25 mouse cellular contexts compared by ENCODE assay signal in the genomic region with DNA sequence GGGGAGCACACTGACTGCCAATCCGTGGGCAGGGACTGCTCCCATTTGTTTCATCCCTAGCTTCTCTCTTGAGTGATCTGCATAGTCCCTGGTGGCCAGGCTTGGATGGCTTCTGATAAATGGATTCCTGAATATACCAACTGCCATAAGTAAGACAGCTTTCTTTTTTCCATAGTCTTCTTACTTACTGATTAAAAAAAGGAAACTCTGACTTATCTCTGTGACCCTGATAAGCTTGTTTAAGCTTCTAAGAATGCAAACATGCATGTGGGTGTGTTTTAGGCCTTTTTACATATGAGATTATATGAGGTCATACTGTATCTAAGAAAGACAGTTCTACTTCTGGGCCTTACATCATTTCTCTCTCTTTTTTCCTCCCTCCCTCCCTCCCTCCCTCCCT. TPM values are rescaled to one million over a fixed set of nuclear protein-coding genes. Genes with fewer than 3 reads are reported as not detected.
DNase-seq lines count a peak whose midpoint lies in the region; ATAC-seq and TF ChIP-seq lines count a peak whose summit lies in the region.
"Had no signal": no experiment of that assay in that cellular context is flagged by ENCODE, and none has a peak within 500 bp of the region (broad histone marks: within the 10 kb centered on the region; RNA-seq: fewer than 3 reads in every experiment).

No protein-coding gene starts in this region.

- no peak for ATAC-seq in liver, embryonic 15.5 days (ENCODE audit: insufficient read depth)
- ATAC-seq in liver, embryonic 11.5 days (replicated peaks; ENCODE audit: low FRiP score): no peak
- ATAC-seq in stomach, postnatal 0 days (ENCODE audit: low FRiP score, low TSS enrichment): 0 out of 2 replicates have a peak, but pooled peaks have one; percentile 29
- ATAC-seq: hindbrain, postnatal 0 days; Patski had no signal

- H3K27me3 ChIP-seq in liver, embryonic 15.5 days: no peaks in the 10 kb centered on the region
- no peaks in the 10 kb centered on the region for H3K27me3 ChIP-seq in liver, embryonic 11.5 days (replicated peaks; ENCODE audit: control insufficient read depth, insufficient read depth, low read length)
- no peaks in the 10 kb centered on the region for H3K27me3 ChIP-seq in stomach, postnatal 0 days (ENCODE audit: control insufficient read depth, insufficient read depth, low read length)
- H3K27me3 ChIP-seq: embryonic facial prominence, embryonic 15.5 days; heart, embryonic 15.5 days; kidney, embryonic 15.5 days; lung, embryonic 15.5 days; Patski had no signal

- no peak for TF ChIP-seq EP300 in stomach, postnatal 0 days (optimal IDR thresholded peaks at IDR 0.05)

- 0 out of 2 replicates have a peak overlapping the region, but pooled peaks have one; percentile 9 for H3K27ac ChIP-seq in liver, embryonic 15.5 days (replicated peaks)
- no peak overlapping the region for H3K27ac ChIP-seq in liver, embryonic 11.5 days (ENCODE audit: low read depth, low read length)
- H3K27ac ChIP-seq in stomach, postnatal 0 days (replicated peaks): no peak overlapping the region
- H3K27ac ChIP-seq: embryonic facial prominence, embryonic 15.5 days; gastrocnemius, adult 2 months; heart, embryonic 15.5 days; hindbrain, postnatal 0 days; kidney, embryonic 15.5 days; liver, embryonic 14.5 days; lung, embryonic 15.5 days had no signal

- H3K9ac ChIP-seq in liver, embryonic 15.5 days: no peak overlapping the region
- no peak overlapping the region for H3K9ac ChIP-seq in liver, embryonic 11.5 days (ENCODE audit: low read depth, low read length)
- H3K9ac ChIP-seq in stomach, postnatal 0 days (ENCODE audit: low read length): no peak overlapping the region
- H3K9ac ChIP-seq: embryonic facial prominence, embryonic 15.5 days; heart, embryonic 15.5 days; kidney, embryonic 15.5 days; liver, embryonic 14.5 days; lung, embryonic 15.5 days had no signal

- no peak overlapping the region for H3K4me3 ChIP-seq in liver, embryonic 15.5 days (replicated peaks)
- no peak overlapping the region for H3K4me3 ChIP-seq in liver, embryonic 11.5 days (ENCODE audit: low read depth, low read length)
- no peak overlapping the region for H3K4me3 ChIP-seq in stomach, postnatal 0 days (ENCODE audit: low read depth, low read length)
- H3K4me3 ChIP-seq: embryonic facial prominence, embryonic 15.5 days; gastrocnemius, adult 2 months; heart, embryonic 15.5 days; kidney, embryonic 15.5 days; lung, embryonic 15.5 days; megakaryocyte, embryonic 14.5 days had no signal

- no peak for DNase-seq in liver, embryonic 11.5 days (ENCODE audit: low spot score)
- DNase-seq in testis, postnatal 10 days (ENCODE audit: low spot score): peak; percentile 27
- no peak for DNase-seq in testis, postnatal 14 days (ENCODE audit: low spot score)
- DNase-seq in MEL-GATA-1-ER (ENCODE audit: extremely low read depth, low read depth): peak; percentile 51
- no peak for DNase-seq in stomach, postnatal 0 days (ENCODE audit: low spot score)
- no peak for DNase-seq in gastrocnemius, postnatal 36 days
- DNase-seq: adrenal gland, adult 2 months; cerebellum, adult 8-10 months; cerebellum, postnatal 36 days; gastrocnemius, adult 2 months; kidney, adult 11 months; kidney, postnatal 36 days; layer of hippocampus, adult 9-11 months; lung, postnatal 36 days; right cerebral cortex, postnatal 25 days; thymus, adult 2 months had no signal

- H3K9me3 ChIP-seq in liver, embryonic 15.5 days (replicated peaks): no peaks in the 10 kb centered on the region
- H3K9me3 ChIP-seq in liver, embryonic 11.5 days (ENCODE audit: control insufficient read depth, low read length): no peaks in the 10 kb centered on the region
- H3K9me3 ChIP-seq in stomach, postnatal 0 days (ENCODE audit: control insufficient read depth, low read length): no peaks in the 10 kb centered on the region
- H3K9me3 ChIP-seq: embryonic facial prominence, embryonic 15.5 days; heart, embryonic 15.5 days; kidney, embryonic 15.5 days; lung, embryonic 15.5 days had no signal

- peaks cover 19% of the 10 kb centered on the region for H3K4me1 ChIP-seq in liver, embryonic 15.5 days (replicated peaks)
- H3K4me1 ChIP-seq in liver, embryonic 11.5 days (replicated peaks; ENCODE audit: control insufficient read depth, insufficient read depth, low read length): no peaks in the 10 kb centered on the region; the same call in 1 of the 2 replicates
- no peaks in the 10 kb centered on the region for H3K4me1 ChIP-seq in stomach, postnatal 0 days (replicated peaks; ENCODE audit: control insufficient read depth, insufficient read depth)
- H3K4me1 ChIP-seq: embryonic facial prominence, embryonic 15.5 days; lung, embryonic 15.5 days had no signal

- H3K4me2 ChIP-seq in liver, embryonic 15.5 days: no peak overlapping the region
- no peak overlapping the region for H3K4me2 ChIP-seq in liver, embryonic 11.5 days
- no peak overlapping the region for H3K4me2 ChIP-seq in stomach, postnatal 0 days (replicated peaks; ENCODE audit: low read depth)
- H3K4me2 ChIP-seq: embryonic facial prominence, embryonic 15.5 days; heart, embryonic 15.5 days; kidney, embryonic 15.5 days; lung, embryonic 15.5 days had no signal

- TF ChIP-seq CTCF in stomach, postnatal 0 days (IDR thresholded peaks at IDR 0.05; ENCODE audit: low read depth): no peak

- no peaks in the 10 kb centered on the region for H3K36me3 ChIP-seq in liver, embryonic 15.5 days (replicated peaks)
- no peaks in the 10 kb centered on the region for H3K36me3 ChIP-seq in liver, embryonic 11.5 days (ENCODE audit: control insufficient read depth, insufficient read depth, low read length)
- no peaks in the 10 kb centered on the region for H3K36me3 ChIP-seq in stomach, postnatal 0 days (ENCODE audit: control insufficient read depth, insufficient read depth, low read length)
- H3K36me3 ChIP-seq: embryonic facial prominence, embryonic 15.5 days; heart, embryonic 15.5 days; kidney, embryonic 15.5 days; lung, embryonic 15.5 days had no signal

- WGBS in liver, embryonic 15.5 days (ENCODE audit: insufficient replicate concordance): 44% methylated on average over 1 of the region's 1 CpGs
- 17% methylated on average over 1 of the region's 1 CpGs for WGBS in liver, embryonic 11.5 days
- 33% methylated on average over 1 of the region's 1 CpGs for whole genome bisulfite sequencing in stomach, postnatal 0 days

- intact Hi-C loops in gastrocnemius, postnatal 36 days (cut with DNase I): no loop called here

RNA-seq across cellular contexts. Expression of gene Odc1, which starts 57.3 kb away (rescaled TPM):
- 404 and 432 TPM in 2 replicates for polyA plus RNA-seq in liver, embryonic 15.5 days (2015; fragmentation: Nextera tagmentation; extraction: Ambion mirVana)
- polyA plus RNA-seq in liver, embryonic 11.5 days (2014; fragmentation: Nextera tagmentation; extraction: Ambion mirVana): 446 and 497 TPM in 2 replicates
- polyA plus RNA-seq in stomach, postnatal 0 days (2015; fragmentation: Nextera tagmentation; extraction: Ambion mirVana): 67.7 and 70.4 TPM in 2 replicates
- total RNA-seq in gastrocnemius, postnatal 36 days (2021): 100 to 1,000 TPM in 1 of 2 experiments, 10 to 100 TPM in 1; 99.8 to 111 TPM

Comparison
In these comparisons a context has a peak if more than half of its experiments do, and no peak if none do; other contexts are left out.
1. DNase-seq: peak in testis, postnatal 10 days (single experiment) and MEL-GATA-1-ER (single experiment); none in liver, embryonic 11.5 days (single experiment), testis, postnatal 14 days (single experiment), stomach, postnatal 0 days (single experiment) and gastrocnemius, postnatal 36 days (0 of 2).